Comparison of ENCODE assay signal across 19 mouse cellular contexts in genomic region chr15:59152786-59153388, GRCm38 (mm10).
DNase-seq lines count a peak whose midpoint lies in the region; ATAC-seq and TF ChIP-seq lines count a peak whose summit lies in the region.
"Had no signal": no experiment of that assay in that cellular context is flagged by ENCODE, and none has a peak within 500 bp of the region (broad histone marks: within the 10 kb centered on the region; RNA-seq: fewer than 3 reads in every experiment).

No protein-coding gene starts in this region.

- H3K4me3 ChIP-seq in forebrain, embryonic 14.5 days (ENCODE audit: low read depth, low read length), result no peak overlapping the region
- H3K4me3 ChIP-seq in forebrain, embryonic 10.5 days, result no peak overlapping the region
- no peak overlapping the region for H3K4me3 ChIP-seq in hindbrain, postnatal 0 days (ENCODE audit: low read length)
- H3K4me3 ChIP-seq in hindbrain, embryonic 13.5 days, result no peak overlapping the region
- H3K4me3 ChIP-seq in lung, adult 2 months (replicated peaks; ENCODE audit: extremely low read depth, low read depth, low read length), result no peak overlapping the region
- H3K4me3 ChIP-seq: embryonic facial prominence, embryonic 15.5 days; erythroblast, embryonic 14.5 days; gastrocnemius, adult 2 months had no signal

- no peak for ATAC-seq in forebrain, embryonic 14.5 days
- ATAC-seq in hindbrain, postnatal 0 days, result no peak
- ATAC-seq in hindbrain, embryonic 13.5 days (ENCODE audit: low FRiP score), result no peak
- ATAC-seq: activated CD4-positive, CD25-positive, alpha-beta regulatory T cell, adult 4 months; Patski had no signal

- peaks cover 21% of the 10 kb centered on the region for H3K4me1 ChIP-seq in forebrain, embryonic 14.5 days (ENCODE audit: control insufficient read depth, insufficient read depth, low read length)
- H3K4me1 ChIP-seq in forebrain, embryonic 10.5 days, result peaks cover 22% of the 10 kb centered on the region
- H3K4me1 ChIP-seq in hindbrain, postnatal 0 days (ENCODE audit: insufficient read depth, low read length), result peaks cover 15% of the 10 kb centered on the region; the same call in 1 of the 2 replicates
- peaks cover 21% of the 10 kb centered on the region for H3K4me1 ChIP-seq in hindbrain, embryonic 13.5 days (replicated peaks)
- no peaks in the 10 kb centered on the region; the same call in 1 of the 2 replicates for H3K4me1 ChIP-seq in lung, adult 2 months (ENCODE audit: control insufficient read depth, insufficient read depth, low read length)

- H3K9ac ChIP-seq in forebrain, embryonic 14.5 days (ENCODE audit: low read length), result no peak overlapping the region
- no peak overlapping the region for H3K9ac ChIP-seq in hindbrain, postnatal 0 days (replicated peaks; ENCODE audit: low read length)
- no peak overlapping the region for H3K9ac ChIP-seq in hindbrain, embryonic 13.5 days
- H3K9ac ChIP-seq: embryonic facial prominence, embryonic 15.5 days; hindbrain, embryonic 14.5 days had no signal

- no peaks in the 10 kb centered on the region for H3K36me3 ChIP-seq in forebrain, embryonic 14.5 days (ENCODE audit: control insufficient read depth, insufficient read depth, low read length)
- no peaks in the 10 kb centered on the region for H3K36me3 ChIP-seq in forebrain, embryonic 10.5 days (replicated peaks)
- H3K36me3 ChIP-seq in hindbrain, postnatal 0 days (ENCODE audit: insufficient read depth, low read length), result no peaks in the 10 kb centered on the region
- no peaks in the 10 kb centered on the region for H3K36me3 ChIP-seq in hindbrain, embryonic 13.5 days
- H3K36me3 ChIP-seq: embryonic facial prominence, embryonic 15.5 days had no signal

- no peak for TF ChIP-seq CTCF in hindbrain, postnatal 0 days (IDR thresholded peaks at IDR 0.05; ENCODE audit: low read depth)
- no peak for TF ChIP-seq CTCF in lung, adult 2 months (IDR thresholded peaks at IDR 0.05; ENCODE audit: insufficient read depth, low read length)

- no peak for DNase-seq in forebrain, embryonic 14.5 days (ENCODE audit: low spot score)
- DNase-seq in forebrain, embryonic 10.5 days (ENCODE audit: extremely low spot score, low spot score), result no peak
- DNase-seq in hindbrain, postnatal 0 days (ENCODE audit: low spot score), result no peak
- DNase-seq in induced T-regulatory cell, adult 2 months (ENCODE audit: low read depth), result peak; percentile 27
- DNase-seq in lung, adult 2 months, result no peak
- no peak for DNase-seq in adrenal gland, postnatal 25 days
- DNase-seq: adrenal gland, postnatal 14 days; embryo, embryonic 11 days; gastrocnemius, adult 2 months; gastrocnemius, postnatal 25 days; heart, postnatal 10 days; kidney, adult 11 months; kidney, adult 9 months had no signal

- 0 out of 2 replicates have a peak overlapping the region, but pooled peaks have one; percentile 74 for H3K27ac ChIP-seq in forebrain, embryonic 14.5 days (ENCODE audit: low read depth, low read length)
- H3K27ac ChIP-seq in forebrain, embryonic 10.5 days, result no peak overlapping the region
- peak overlapping the region; percentile 72; the same call in 1 of the 2 replicates for H3K27ac ChIP-seq in hindbrain, postnatal 0 days
- no peak overlapping the region for H3K27ac ChIP-seq in hindbrain, embryonic 13.5 days
- H3K27ac ChIP-seq: embryonic facial prominence, embryonic 15.5 days; gastrocnemius, adult 2 months; hindbrain, embryonic 14.5 days had no signal

- H3K9me3 ChIP-seq in forebrain, embryonic 14.5 days (replicated peaks; ENCODE audit: control insufficient read depth, low read length), result no peaks in the 10 kb centered on the region
- no peaks in the 10 kb centered on the region for H3K9me3 ChIP-seq in forebrain, embryonic 10.5 days
- no peaks in the 10 kb centered on the region for H3K9me3 ChIP-seq in hindbrain, postnatal 0 days (ENCODE audit: low read length)
- no peaks in the 10 kb centered on the region for H3K9me3 ChIP-seq in hindbrain, embryonic 13.5 days
- H3K9me3 ChIP-seq: embryonic facial prominence, embryonic 15.5 days had no signal

- no peak overlapping the region for H3K4me2 ChIP-seq in forebrain, embryonic 14.5 days (ENCODE audit: low read length)
- no peak overlapping the region for H3K4me2 ChIP-seq in hindbrain, postnatal 0 days (ENCODE audit: low read depth, low read length)
- no peak overlapping the region for H3K4me2 ChIP-seq in hindbrain, embryonic 13.5 days
- H3K4me2 ChIP-seq: embryonic facial prominence, embryonic 15.5 days; hindbrain, embryonic 14.5 days had no signal

- H3K27me3 ChIP-seq in forebrain, embryonic 14.5 days (replicated peaks; ENCODE audit: control insufficient read depth, insufficient read depth, low read length), result no peaks in the 10 kb centered on the region
- 0 out of 2 replicates have a peak, but pooled peaks cover 10% of the 10 kb centered on the region for H3K27me3 ChIP-seq in forebrain, embryonic 10.5 days (ENCODE audit: poor library complexity, severe bottlenecking)
- H3K27me3 ChIP-seq in hindbrain, postnatal 0 days (ENCODE audit: insufficient read depth, low read length), result no peaks in the 10 kb centered on the region
- H3K27me3 ChIP-seq in hindbrain, embryonic 13.5 days, result no peaks in the 10 kb centered on the region
- H3K27me3 ChIP-seq: embryonic facial prominence, embryonic 15.5 days; Patski had no signal

- WGBS in forebrain, embryonic 14.5 days, result 89% methylated on average over 6 of the region's 6 CpGs
- 95% methylated on average over 6 of the region's 6 CpGs for WGBS in forebrain, embryonic 10.5 days
- WGBS in hindbrain, postnatal 0 days, result 87% methylated on average over 6 of the region's 6 CpGs
- 95% methylated on average over 6 of the region's 6 CpGs for WGBS in hindbrain, embryonic 13.5 days
- WGBS in lung, adult 2 months, result 94% methylated on average over 6 of the region's 6 CpGs

- no peak for TF ChIP-seq POLR2A in lung, adult 2 months (IDR thresholded peaks at IDR 0.05; ENCODE audit: borderline replicate concordance, extremely low read depth, low read depth, low read length)

Comparison
In these comparisons a context has a peak if more than half of its experiments do, and no peak if none do; other contexts are left out.
1. H3K27ac ChIP-seq: peak in forebrain, embryonic 14.5 days (single experiment) and hindbrain, postnatal 0 days (single experiment); none in forebrain, embryonic 10.5 days (single experiment) and hindbrain, embryonic 13.5 days (single experiment).